Mouse (Mus musculus) central nervous system, embryonic 11.5 days (tissue): Measurements from ENCODE around the gene Ttll7. TPM values are rescaled to one million over a fixed set of nuclear protein-coding genes. Genes with fewer than 3 reads are reported as not detected.

Experiments used
- polyA plus RNA-seq: library from polyadenylated mRNA; depleted of rRNA; stranded (reverse); fragments of >200 nt; gene quantifications from 2 replicates; pipeline ENCODE4 v1.2.3, GENCODE M21; 2012; rRNA removed

Ttll7 gene
- 4.6 and 6.6 TPM in 2 replicates for polyA plus RNA-seq

GRCm38 (mm10) chr3:146851966-146852891 is at the start of gene Ttll7:
Ttll7 (plus strand) TSS chr3:146852367.

DNA sequence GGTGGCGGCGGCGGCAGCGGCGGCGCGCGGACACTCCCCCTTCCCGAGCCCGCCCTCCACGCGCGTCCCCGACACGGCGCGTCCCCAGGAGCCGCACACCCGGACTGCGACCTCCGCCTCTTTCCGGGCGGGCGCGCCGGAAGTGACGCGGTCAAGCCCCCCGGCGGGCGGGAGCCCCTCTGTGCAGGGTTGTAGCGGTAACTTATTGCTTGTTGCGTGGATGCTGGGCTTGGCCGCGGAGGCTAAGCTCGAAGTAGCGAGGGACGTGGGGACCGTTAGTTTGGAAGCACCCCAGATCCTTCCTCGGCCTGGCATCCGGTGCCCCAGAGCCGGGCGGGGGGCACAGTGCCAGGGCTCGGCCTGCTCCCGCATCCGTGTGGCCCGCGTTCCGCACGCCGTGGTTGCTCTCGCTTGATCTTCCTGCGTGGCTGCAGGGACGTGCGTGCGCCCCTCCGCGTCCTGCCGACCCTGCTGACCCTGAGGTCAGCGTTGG is 39.2 kb upstream of the Ttll7 start, which contains the start of gene Prkacb:
Gene Prkacb (minus strand): TSS at position 90 of the 493 bp plus-strand sequence.

Other genes starting within 250 kb of the Ttll7 start
- gene Dnase2b, start 236.8 kb upstream of the Ttll7 start, polyA plus RNA-seq: 0.05 TPM in 1 of 2 replicates, not detected in the other
- 0.12 TPM in 1 of 2 replicates, not detected in the other for gene 4930503B20Rik, start 201.1 kb upstream of the Ttll7 start, polyA plus RNA-seq
- gene Samd13, start 166.8 kb upstream of the Ttll7 start, polyA plus RNA-seq: 0.26 and 0.42 TPM in 2 replicates
- 34.6 and 48.9 TPM in 2 replicates for gene Prkacb, start 39.4 kb upstream of the Ttll7 start, polyA plus RNA-seq